Mouse (Mus musculus) bone marrow macrophage, adult 2 months (primary cell): Measurements from ENCODE around the gene Pecam1.

Source experiments
- CTCF ChIP-seq: IDR thresholded peaks from 2 replicates; pipeline ENCODE4 v1.5.1; 2012; ENCODE audit warnings: low read depth, mild to moderate bottlenecking, low read length, moderate library complexity
- POLR2A ChIP-seq: IDR thresholded peaks from 2 replicates; pipeline ENCODE4 v1.6.1; 2012; ENCODE audit warnings: mild to moderate bottlenecking, low read depth, low read length, borderline replicate concordance

DNA sequence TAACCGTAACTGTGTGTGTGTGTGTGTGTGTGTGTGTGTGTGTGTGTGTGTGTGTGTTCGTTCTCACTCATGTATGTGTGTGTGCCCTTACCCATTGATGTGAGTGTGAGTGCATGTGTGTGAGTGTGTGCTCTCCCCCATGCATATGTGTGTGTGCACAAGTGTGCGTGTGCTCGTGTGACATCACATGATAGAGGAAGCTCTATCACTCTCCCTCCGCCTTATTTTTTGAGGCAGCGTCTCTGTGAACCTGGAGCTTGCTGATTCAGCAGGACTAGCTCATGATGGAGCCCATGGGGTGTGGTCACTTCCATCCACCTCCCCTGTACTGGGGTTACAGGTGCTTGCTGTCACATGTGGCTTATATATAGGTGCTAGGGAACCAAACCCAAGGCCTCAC lies 69.3 kb downstream of the Pecam1 start:
- no peak for TF ChIP-seq POLR2A
- no peak for TF ChIP-seq CTCF
